Mouse (Mus musculus): ENCODE data around the gene Ccdc153.

Ccdc153 gene

DNA sequence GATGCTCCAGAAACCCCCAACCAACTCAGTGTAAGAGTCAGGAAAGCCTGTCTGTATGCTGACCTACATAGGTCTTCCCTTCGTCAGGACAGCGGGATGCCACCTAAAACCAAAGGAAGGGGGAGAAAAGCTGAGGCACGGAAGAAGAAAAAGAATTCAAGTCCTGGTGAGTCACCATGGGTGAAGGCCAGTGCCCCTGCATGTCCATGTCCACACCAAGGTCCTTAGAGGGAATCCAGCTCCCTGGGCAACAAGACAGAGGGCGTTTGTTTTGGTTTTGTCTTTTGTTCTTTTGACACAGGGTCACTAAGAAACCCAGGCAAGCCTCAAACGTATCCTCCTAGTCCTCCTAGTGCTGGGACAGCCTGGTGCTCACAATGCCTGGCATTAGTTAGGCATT is 435 bp downstream of the Ccdc153 start:
- no peak for DNase-seq (ENCODE audit: low read depth)

DNA sequence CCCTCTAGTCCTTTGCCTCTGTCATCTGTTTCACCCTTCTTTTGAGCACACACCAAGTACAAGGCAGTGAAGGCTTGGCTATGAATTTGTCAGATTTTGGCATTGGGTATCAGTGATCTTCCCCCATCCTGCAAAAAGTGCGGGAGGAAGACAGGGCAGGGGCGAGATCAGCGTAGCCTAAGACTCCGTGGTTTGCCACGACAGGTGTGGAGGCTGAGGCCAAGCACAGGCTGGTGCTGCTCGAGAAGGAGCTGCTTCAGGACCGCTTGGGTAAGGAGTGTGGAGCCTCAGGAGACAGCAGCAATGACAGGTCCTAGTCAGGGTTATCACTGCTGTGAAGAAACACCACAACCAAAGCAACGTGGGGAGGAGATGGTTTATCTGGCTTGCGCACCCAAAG is 942 bp downstream of the Ccdc153 start:
- DNase-seq (ENCODE audit: low read depth), result no peak

DNA sequence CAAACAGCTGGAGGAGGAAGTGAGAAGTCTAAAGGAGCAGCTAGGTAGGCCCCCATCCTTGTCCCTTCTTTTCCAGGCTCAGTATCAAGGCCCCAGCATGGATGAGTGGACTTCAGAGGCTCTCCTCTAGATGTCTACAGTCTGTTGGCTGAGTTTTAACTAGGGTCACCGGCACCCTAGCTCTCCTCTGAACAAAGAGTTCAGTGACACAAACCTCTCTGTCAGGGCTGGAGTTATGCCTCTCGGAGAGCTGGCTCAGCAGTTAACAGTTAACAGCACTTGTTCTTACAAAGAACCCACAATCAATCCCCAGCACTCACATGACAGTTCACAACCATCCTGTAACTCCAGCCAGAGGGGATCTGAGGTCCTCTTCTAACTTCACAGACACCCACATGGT is 3.1 kb downstream of the Ccdc153 start:
- no peak for DNase-seq (ENCODE audit: low read depth)

DNA sequence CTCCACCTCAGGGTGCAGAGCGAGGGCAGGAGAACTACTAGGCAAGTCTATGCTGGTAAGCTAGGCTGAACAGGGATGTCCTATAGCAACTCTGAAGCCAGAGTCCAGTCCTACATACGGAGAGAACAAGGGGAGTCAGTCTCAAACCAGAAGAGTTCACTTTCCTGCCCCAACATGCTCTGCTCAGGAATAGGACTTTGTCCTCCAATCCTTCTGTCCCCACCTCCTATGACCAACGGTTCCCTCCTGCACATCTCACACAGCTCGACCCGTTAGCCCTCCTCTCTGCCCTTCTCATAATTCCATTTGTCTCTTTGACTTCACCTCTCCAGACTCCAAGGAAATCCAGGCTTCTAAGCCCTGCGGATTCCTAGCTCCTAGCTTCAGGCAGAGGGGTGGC is 7.4 kb downstream of the Ccdc153 start:
- DNase-seq (ENCODE audit: low read depth), result no peak

DNA sequence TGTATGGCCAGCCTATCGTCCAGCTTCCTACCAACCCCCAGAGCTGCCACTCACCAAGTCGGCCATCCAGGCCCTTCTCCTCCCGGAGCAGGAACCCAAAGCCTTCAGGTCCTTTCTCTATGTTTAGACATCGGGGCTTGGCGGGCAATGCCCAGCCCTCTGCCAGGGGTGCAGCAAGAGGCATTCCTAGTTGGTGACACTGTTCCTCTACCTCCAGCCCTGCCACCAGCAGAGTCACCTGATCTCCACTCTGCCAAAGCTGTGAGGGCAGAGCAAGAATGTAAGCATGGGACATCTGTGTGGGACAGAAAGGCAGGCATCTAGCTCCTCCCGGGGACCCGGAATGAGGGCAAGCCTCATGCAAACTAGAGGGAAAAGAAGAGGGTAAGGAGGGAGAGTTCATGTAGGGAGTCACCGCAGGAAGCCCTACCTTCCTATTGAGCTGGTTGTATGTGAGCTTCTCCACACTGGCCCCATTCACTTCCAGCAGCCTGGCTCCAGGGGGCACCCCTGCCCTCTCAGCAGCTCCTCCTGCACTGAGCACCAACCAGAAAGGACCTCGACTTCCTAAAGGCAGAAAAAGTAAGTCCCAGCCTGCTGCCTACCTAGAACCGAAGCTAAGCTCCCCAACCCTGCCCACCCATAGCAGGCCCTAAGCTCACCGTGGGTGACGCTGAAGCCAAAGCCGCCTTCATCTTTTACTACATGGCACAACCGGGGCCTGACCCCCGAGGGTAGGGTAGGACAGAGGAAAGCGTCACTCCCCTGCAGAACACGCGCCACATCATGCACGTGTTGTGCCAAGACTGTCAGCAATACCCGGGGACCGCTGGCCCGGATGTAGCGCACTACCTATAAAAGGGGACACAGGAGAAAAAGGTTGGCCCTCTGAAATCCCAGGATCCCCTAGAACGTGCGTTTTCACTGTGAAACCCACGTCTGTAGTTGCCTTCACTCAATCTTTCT is 9.0 kb downstream of the Ccdc153 start:
- peak; percentile 64 for DNase-seq (ENCODE audit: low read depth)

DNA sequence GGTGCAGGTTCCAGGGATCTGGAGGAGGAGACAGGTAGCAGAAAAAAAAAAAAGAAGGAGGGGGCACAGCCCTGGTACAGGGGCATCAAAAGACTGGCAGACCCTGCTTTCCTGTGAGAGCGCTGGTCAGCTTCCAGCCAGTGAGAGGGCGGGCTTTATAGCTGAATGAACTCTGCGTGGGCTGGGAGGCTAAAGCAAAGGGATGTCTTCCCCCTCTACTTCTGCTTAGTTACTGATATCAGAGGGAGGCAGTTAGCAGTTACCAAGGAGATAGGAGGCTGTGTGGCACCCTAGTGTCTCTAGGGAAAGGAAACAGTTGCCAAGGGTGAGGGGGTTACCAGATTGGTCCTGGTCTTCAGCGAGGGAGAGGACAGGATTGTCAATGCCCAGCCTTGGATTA is 10.0 kb downstream of the Ccdc153 start:
- no peak for DNase-seq (ENCODE audit: low read depth)

DNA sequence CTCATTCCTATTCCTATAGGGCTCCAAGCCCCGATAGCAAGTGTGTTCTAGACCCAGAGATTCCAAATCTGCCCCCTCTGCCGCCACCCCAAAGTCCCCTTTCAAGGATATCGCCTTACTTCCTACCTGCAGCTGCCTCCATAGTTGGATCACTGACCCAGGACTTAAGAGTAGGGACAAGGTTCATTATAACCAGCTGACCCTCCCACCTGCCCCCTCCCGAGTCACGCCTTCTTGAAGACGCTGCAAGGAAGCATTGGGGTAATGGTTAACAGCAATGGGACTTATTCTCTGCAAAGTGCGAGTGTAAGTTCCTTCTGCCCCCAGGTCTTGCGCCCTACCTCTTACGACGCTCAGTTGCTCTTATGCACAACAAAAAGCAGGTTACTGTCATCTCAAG is 10.8 kb downstream of the Ccdc153 start, which contains the start of gene Pdzd3:
Gene Pdzd3, minus strand, starts transcription at position 158 of the 400 bp plus-strand sequence.
- no peak for DNase-seq (ENCODE audit: low read depth)

DNA sequence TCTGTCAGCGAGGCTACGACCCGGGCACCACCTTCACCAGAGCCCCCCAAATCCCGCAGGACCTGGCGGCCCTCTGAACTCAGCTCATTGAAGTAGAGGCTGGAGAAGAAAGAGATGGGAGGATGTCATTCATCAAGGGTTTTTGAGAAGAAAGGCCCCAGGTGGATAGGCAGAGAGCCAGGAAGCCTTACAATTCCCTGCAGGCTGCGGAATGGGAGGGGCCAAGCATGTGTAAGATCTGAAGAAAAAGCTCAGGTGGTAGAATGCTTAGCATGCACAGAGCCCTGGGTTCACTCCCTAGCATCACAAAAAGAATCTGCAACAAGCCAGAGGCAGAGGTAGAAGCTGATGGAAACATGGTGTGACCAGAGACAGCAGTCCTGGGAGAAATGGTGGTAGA is 13.0 kb downstream of the Ccdc153 start:
- DNase-seq (ENCODE audit: low read depth), result no peak

DNA sequence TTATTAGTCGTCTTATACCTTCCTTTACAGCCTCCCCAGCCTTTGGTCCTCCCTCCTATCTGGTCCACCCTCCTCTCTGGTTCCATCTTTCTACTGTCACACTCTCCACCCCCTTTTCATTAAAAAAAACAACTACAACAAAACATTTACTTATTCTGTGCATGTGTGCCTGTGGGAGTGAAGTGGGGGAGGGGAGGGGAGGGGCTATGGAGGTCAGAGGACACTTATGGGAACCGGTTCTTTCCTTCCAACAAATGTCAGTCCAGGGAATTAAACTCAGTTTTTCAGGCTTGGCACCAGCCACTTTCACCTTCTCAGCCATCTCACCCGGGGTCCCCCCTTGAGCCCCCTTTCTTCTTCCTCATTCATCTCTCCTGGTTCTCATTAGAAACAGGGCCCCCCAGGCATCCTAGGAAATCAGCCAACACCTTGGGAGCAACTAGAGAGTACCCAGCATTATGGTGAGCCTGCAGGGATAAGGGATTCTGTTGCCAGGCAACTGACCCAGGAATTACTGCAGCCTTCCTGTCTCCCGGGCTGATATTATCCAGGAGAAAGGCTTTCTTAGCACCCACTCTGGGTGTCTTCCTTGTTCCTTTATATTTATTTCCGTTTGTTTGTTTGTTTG is 14.1 kb downstream of the Ccdc153 start:
- DNase-seq (ENCODE audit: low read depth), result no peak

DNA sequence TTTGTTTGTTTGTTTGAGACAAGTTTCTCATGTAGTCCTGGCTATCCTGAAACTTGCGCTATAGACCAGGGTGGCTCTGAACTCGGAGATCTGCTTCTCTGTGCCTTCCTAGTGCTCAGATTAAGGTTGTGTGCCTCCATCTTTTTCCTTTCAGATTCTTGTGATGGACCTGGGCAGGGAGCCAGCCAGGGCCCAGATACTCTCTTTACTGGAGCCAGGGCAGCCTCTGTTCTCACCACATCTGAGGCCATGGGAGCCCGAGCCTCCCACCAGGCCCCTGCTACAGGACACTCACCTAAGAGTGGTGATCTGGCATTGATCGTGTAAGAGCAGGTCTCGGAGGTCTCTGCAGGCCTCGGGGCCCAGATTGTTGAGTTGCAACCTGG is 14.7 kb downstream of the Ccdc153 start:
- DNase-seq (ENCODE audit: low read depth), result no peak

DNA sequence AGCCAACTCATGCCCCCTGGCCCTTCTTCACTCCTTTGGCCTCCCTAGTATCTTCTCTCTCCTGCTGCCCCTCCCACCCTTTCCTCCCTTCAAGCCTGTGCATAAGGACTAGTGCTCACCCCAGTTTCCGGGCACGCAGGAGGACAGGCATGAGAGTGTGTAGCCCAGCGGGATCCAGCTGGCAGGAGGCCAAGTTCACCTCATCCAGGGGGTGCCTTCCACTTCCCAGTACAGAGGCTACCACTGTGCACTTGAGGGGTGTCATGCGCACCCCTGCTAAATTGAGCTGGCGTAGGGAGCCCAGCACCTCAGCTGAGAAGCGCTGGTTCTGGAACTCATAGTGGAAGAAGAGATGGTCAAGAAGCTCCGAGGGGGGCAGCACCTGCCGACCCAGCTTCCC is 15.7 kb downstream of the Ccdc153 start:
- DNase-seq (ENCODE audit: low read depth), result no peak

DNA sequence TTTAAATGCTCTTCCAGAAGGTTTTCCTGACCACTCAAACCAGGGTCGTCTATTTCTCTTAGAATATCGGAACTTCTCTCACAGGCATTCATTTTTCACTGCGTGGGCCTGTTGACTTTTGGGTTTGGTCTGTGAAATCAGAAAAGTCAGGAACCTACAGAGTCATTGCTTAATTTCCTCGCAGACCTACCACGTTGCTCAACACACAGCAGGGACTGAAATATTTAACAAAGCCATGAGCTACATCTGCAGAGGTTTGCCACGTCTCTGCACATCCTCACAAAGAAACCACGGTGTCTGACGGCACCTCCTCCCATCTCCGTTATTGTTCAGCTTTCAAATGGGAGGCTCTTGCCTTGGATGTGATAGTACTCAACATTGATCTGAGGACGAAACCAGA is 18.5 kb downstream of the Ccdc153 start:
- DNase-seq (ENCODE audit: low read depth), result no peak

DNA sequence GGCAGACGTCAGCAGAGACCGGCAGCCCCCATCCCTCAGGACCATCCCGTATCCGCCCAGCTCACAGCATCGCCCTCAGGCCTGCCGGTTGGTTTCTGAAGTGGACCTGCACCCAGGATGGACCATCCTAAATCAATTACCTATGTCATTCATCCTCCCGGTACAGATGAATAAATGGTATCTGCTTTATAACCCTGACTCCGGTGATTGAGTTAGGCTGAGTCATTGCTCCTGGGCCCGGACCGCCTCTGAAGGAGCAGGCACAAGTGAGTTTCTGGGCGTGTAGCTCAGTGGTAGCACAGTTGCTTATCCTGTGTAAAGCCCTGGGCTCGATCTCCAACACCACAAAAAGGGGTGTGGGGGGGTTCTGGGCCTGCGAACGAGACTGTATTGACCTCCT is 20.9 kb downstream of the Ccdc153 start:
- no peak for DNase-seq (ENCODE audit: low read depth)

DNA sequence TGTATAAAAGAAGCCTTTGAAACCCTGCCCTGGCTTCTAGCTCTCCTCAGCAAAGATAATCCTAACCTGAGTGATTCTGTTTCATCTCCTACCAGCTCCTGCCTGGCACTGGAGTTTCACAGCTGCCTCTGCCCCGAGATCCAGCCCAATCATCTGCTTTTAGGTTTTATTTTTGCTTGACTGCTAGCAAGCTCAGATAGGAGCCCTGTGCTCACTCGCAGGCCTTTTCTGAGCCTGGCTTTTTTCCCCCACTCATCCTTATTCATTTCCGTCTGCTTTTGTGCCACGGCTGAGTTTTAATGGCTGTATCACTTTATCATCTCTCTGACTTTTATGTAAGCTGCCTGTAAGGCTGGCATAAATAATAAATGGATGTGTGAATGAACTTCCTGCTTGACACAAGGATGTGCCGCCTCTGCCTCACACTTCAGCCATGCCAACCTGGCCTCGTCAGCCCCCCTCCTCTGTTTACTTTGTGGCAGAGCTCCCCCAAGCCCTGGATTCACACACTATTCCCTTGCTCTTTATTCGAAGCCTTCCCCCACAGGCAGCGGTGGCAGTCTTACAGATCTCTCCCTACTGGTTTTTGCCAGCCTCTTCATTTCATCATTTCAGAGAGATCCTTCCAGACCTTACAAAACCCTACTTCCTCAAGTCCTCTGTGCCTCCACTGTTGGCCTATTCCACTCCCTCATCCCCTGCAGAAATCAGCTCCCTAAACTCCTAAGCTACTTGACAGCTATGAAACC is 26.2 kb downstream of the Ccdc153 start:
- DNase-seq (ENCODE audit: low read depth), result no peak

DNA sequence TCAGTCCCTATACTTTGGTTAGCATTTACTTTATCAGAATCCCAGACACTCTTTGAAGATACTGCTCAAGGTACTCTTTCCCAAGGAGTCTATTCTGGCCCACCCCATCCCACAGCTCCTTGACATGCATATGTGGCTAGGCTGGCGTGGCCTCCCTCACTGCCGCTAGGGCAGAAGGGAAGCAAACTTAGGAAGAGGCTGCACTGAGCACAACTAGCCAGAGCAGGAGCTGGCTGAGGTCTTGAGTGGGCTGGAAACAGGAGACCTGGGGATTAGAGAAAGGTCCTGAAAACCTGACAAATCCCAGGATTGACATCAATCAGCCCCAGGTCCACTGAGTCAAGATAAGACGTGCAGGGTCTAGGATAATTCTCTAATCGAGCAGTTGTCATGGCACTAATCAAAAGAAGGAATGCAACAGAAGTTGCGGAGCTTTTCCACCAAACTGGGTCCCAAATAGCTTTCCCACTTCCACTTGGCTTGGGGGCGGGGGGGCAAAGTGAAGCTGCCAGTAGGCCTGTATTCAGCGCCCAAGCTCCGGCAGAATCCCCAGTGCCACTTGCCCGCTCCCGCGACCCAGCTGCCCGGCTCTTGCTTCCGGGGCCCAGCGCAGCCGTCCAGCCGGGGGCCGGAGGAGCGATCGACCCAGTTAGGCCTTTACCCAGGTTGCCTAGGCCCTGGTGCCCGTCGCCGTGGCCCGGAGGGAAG is 27.0 kb downstream of the Ccdc153 start:
- no peak for DNase-seq (ENCODE audit: low read depth)

DNA sequence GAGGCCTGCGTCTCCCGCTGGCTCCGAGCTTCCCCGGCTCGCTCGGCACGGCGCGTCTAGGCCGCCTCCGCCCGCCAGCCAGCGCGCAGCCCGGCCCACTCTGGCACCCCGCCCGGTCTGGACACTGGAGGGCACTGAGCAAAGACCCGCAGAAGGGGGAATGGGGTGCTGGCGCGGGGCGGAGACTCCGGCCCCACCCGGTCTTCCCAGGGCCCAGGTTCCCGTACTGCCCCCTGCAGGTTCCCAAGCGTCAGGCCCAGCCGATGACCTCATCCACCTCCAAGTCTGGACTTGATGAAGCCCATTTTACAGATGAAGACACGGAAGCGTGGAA is 27.5 kb downstream of the Ccdc153 start:
- peak; percentile 92 for DNase-seq (ENCODE audit: low read depth)

DNA sequence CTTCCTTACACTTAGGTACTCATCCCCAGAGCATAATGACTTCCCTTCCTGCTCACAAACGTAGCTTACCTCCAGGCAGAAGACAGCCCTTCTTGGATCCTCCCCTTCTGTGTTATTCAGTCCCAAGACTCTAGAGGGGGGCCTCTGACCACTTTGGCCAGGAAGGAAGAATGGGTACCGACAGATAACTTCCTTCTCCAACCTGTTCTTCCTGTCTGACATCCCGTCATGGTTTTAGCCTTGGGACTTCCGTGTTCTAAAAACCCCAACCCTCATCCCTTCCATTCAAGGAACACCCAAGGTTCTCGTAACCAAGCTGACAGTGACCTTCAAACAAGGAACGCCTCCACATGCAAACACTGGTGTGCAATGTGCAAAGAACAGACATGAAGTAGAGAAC is 28.0 kb downstream of the Ccdc153 start, which contains the start of gene Nlrx1:
Gene Nlrx1, minus strand, starts transcription at position 168 of the 400 bp plus-strand sequence.
- no peak for DNase-seq (ENCODE audit: low read depth)

DNA sequence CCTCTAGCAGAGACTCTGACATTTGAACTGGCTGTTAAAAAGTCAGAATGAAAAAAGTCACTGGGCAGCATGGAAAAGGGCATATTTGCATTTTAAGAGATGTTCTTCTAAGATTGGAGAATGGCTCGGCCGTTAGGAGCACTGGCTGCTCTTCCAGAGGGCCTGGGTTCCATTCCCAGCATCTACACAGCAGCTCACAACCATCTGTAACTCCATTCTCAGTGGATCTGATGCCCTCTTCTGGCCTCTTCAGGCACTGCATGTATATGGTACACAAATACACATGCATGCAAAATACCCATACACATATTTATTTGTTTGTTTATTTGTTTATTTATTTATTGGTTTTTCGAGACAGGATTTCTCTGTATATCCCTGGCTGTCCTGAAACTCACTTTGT is 28.6 kb downstream of the Ccdc153 start:
- DNase-seq (ENCODE audit: low read depth), result peak; percentile 80

DNA sequence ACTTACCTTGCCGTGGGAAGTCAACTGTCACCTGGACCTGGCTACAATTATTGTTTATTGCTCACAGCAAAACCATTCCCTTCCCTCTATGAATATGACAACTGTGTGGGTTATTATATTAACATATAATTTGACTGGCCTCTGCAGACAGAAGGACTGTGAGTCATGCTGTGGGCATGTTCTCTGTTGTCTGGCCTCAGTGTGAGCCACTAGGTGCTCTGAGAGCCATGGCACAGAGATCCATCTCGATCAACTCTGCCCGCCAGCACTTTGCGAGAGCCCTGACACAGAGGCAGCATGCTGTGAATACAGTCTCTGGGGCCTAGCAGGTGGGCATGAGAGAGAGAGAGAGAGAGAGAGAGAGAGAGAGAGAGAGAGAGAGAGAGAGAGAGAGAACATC is 29.5 kb downstream of the Ccdc153 start:
- DNase-seq (ENCODE audit: low read depth), result no peak

DNA sequence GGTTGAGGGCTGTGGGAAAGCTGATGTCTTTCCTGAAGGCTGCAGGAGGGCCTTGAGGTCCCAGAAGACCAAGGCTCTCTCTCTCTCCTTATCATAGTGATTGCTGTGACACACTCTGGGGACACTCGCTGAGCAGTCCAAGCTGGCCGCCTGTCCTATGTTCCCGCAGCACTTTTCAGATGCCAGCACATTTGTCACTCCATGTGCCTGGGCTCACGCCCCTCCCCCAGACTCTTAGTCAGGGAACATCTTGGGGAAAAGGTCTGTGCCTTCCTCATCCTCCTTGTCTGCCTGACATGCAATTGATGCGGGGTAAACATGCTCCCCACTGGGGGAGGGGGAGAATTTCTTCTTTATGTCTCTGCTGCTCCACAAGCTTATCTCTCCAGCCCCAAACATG is 42.7 kb downstream of the Ccdc153 start:
- no peak for DNase-seq (ENCODE audit: low read depth)

DNA sequence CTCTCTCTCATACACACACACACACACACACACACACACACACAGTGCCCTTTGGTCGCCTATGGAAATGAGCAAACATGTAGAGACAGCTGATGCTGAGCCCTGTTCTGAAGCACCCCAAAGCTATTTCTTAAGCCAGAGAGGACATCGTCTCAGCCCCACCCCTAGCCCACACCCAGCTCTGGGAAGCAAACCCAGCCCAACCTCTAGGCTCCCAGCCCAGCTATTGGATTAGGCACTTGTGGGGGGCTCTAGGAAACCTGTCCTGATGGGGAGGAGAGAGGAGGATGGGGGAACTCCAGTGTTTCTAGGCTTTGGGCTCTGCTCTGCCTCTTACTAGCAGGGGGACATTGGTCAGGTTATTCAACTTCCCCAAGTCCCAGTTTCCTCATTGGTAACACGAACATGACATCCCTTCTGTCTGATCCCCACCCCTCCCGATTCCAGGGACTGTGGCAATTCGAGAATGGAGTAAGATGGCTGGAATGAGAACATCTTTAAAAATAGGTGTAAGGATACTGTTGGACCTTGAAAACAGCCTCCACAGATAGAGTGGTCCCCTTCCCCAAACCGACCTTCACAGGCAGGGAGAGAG is 45.9 kb downstream of the Ccdc153 start:
- no peak for DNase-seq (ENCODE audit: low read depth)

DNA sequence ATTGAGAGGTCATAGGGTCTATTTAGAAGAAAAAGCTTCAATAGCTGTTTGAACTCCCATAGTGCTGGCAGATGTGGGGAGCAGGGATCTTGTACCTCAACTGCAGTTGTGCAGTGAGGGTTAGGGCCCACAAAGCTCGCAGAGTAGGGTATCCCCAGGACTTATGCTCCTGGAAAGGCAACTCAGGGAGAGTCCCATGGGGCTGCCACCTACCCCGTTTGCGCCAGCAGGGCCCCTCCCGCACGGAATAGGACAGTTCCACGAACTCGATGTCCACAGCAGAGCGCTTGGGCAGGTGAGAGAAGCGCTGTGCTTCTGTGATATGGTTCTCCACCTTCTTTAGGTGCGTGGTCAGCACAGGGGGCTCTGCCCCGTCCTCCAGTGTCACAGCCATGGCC is 46.5 kb downstream of the Ccdc153 start:
- DNase-seq (ENCODE audit: low read depth), result peak; percentile 21
